Mouse (Mus musculus) thymus, postnatal 14 days (tissue): ENCODE measurements around the gene Cdc42ep4.
A peak's percentile ranks its signal among the peaks of the same experiment; 100 is the strongest.

ENCODE experiments used
- DNase-seq: peaks from one replicate; pipeline ENCODE4 v3.0.0; 2021

The Cdc42ep4 gene

DNA sequence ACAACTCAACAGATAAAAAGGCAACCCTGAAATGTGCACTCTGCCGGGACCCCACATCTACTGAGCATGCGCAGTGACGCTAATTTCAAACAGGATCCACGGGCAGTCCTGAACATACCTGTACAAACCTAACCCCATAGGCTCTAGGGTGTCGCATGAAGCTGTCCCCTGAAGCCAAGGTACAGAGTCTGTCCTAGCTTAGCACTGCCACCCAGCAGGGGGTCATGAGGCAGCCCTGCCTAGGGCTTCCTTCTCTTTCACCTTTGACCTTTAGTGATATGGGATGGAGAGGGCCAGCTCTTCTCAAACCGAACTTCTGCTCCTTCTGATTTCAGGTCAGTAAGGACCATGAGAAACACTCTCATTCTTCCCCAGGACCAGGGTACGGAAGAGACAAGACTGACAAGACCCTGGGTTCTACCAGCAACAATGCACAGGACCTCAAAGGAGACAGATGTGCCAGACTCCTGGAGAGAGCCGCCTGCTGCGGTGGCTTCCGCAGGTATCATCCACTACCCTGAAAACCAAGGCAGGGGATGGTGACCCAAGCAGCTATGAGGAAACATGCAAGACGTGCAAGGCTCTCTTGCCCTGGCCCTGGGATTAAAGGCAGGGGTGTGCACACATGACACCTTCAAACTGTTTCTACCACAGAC is 3.8 kb downstream of the Cdc42ep4 start:
- DNase-seq: no peak

DNA sequence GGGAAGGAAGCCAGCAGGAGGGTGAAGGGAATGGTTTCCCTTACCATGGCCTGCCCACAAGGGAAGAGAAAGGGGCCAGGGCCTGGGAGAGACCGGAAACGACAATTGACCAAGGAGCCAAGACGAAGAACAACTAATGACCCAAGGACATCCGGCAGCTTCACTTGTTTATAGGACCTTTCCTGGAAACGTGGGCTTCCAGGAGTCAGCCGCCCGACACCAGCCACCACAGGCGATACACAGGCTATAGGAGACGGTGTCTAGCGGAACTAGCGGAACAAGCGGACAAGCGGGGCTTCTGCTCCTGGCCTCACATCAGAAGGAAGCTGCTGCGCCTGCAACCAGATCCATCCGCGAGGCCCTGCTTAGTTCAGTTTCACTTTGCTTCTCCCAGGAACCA is 4.6 kb downstream of the Cdc42ep4 start:
- peak; percentile 51 for DNase-seq

GRCm38 (mm10) chr11:113745961-113746360 is 5.7 kb downstream of the Cdc42ep4 start:
- no peak for DNase-seq

GRCm38 (mm10) chr11:113742998-113743397 is 8.7 kb downstream of the Cdc42ep4 start:
- no peak for DNase-seq

GRCm38 (mm10) chr11:113740100-113740499 is 11.6 kb downstream of the Cdc42ep4 start:
- DNase-seq: no peak

- no peak for DNase-seq
Measured at GRCm38 (mm10) chr11:113739213-113739612, 12.5 kb downstream of the Cdc42ep4 start.

DNA sequence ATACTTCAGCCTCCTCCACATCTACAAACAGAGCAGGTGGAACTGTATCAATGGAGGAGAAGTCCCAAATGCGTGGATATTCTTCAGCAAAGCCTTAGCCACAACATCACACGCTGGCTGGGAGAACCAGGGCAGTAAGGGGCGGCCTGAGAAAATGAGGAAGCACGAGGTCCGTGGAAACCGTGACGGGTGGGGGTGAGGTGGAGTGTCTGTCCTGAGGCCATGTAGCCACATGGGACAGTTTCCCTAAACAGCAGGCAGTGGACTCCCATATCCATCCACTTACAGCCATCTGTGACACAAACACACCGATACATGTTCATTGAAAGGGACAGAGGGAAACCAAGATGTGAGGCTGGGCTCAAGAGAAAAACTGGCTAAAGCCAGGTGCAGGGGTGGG is 13.8 kb downstream of the Cdc42ep4 start:
- no peak for DNase-seq

- DNase-seq: no peak
Measured at GRCm38 (mm10) chr11:113737553-113737854, 14.2 kb downstream of the Cdc42ep4 start.

DNA sequence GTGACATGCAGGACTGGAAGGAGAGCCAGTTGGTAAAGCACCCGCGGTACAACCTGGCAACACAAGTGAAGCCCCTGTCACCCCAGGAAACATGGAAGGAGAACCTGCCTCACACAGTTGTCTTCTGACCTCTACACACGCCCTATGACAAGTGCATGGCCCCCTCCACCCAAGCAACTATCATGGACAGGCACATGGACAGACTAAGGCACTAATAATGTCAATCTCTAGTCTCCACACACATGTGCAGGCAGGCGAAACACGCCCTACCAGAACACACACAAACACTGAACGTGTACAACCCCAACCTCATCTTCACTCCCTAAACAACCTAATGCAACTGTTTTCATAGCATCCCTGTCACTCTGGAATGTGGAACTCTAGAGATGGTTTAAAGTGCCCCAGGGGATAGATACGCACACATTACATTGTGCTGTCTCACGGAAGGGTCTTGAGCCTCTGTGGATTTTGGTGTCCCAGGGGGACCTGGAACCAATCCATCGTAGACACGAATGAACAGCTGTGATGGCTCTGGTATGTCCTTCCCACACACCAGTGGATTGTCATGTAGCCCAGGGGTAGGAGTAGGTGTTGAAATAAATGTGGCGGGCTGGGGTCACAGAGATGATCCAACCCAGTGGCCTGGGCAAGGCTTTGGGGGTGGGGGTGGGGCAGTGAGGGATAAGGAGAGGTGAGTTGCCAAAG is 14.7 kb downstream of the Cdc42ep4 start:
- no peak for DNase-seq

GRCm38 (mm10) chr11:113735151-113735550 is 16.5 kb downstream of the Cdc42ep4 start:
- no peak for DNase-seq

DNA sequence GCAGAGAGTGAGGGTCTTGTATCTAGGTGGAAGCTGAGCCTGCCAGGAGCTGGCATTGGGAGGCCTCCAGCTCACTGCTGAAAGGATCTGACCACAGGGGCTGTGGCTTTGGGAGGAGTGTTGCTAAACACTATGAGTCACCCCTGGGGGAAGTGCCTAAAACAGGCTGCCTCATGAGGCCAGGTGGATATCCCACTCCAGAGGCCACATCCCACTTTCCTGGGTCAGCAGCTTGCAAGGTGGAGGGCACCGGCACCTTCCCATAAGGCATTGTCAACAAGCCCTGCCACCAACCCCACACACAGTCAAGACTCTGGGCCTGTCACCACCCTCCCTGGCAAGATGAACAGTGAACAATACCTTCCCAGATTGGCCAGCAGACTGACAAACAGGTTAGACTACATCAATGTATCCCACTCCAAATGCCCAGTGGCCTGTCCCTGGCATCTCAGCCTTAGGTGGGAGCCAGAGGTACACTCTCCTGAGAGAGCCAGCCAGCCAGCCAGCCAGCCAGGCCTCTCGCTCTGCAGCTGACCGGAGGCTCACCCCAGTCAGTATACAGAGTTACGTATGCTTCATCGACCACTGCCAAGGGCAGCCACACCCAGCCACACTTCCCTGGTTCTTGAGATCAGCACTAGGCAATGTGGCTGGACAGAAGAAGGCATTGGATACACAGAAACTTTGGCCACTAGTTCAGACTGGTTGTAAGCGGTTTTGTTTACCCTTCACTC is 17.9 kb downstream of the Cdc42ep4 start:
- no peak for DNase-seq

- DNase-seq: no peak
Measured at GRCm38 (mm10) chr11:113731945-113732612, 19.6 kb downstream of the Cdc42ep4 start.

DNA sequence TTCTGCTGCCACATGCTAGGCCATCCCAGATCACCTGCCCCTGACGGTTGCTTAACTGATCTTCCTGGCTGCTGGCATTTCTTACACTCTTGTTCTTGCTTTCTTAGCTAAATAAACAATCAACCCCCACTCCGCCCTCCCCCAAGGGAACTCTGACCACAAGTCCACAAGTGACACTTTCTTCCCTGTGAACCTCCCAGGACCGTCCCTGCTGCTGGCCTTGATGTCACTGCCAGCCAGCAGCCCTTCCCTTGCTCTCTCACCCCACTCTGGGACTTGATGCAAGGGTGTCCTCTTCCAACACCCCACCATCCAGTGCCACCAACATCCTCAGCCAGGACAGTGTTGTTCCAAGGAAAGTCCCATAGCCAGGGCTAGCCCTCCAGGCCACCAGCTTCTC is 20.8 kb downstream of the Cdc42ep4 start:
- no peak for DNase-seq

- no peak for DNase-seq
Measured at GRCm38 (mm10) chr11:113729917-113730316, 21.8 kb downstream of the Cdc42ep4 start.

- DNase-seq: no peak
Measured at GRCm38 (mm10) chr11:113729239-113729638, 22.4 kb downstream of the Cdc42ep4 start.

DNA sequence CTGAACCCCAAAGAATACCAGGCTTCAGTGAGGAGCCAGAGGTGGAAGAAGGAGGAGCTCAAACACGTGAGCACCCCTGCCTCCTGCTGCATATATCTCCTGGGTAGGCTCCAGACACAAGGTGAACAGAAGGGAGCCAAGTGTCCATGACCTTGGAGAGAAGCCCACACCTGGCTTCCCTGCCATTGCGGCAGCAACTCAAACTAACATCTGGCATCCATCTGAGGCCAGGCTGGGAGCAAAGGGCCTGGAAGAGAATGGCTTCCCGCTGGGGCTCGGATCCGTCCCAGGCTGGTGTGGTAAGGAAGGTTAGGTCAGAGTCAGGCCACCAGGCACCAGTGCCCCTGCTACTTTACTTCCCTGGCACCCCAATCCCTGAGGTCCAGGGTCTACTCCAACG is 23.7 kb downstream of the Cdc42ep4 start:
- DNase-seq: no peak

GRCm38 (mm10) chr11:113726994-113727888 is 24.4 kb downstream of the Cdc42ep4 start:
- DNase-seq: no peak

GRCm38 (mm10) chr11:113725235-113726048 is 26.2 kb downstream of the Cdc42ep4 start:
- DNase-seq: no peak

DNA sequence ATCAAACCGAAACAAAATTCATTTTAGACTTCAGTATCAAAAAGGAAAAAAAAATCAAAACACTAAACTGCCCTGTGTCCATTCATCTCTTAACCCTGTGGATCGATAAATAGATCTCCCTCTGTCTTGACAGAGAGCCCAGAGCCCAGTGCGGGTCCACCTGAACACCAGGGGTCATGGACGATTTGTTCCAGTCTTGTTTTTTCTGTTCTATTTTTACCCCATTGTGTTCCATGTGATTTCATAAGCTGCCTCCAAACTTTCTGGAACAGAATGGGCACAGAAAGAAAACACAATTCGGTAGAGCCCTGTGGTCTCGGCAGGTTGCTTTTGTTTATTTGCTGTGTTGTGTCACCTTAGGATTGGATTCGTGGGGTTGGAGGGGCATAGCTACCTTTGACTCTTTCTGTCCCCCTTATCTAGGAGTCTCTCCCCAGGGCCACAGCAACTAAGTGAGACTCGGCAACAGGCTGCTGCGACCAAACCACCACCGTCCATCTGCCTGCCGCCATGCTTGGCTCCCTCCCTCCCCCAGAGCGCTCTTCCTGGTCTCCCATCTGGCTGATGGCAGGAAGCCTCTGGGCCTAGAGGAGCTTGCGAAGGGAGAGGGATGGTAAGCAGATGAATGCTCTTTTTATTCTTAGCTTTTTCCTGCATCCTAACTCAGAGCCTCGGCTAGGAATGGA is 29.1 kb downstream of the Cdc42ep4 start:
- DNase-seq: no peak

- no peak for DNase-seq
Measured at GRCm38 (mm10) chr11:113717767-113718424, 33.8 kb downstream of the Cdc42ep4 start.
